Mouse (Mus musculus) adrenal gland, adult (tissue): ENCODE measurements around the gene Shisa9.
A peak's percentile ranks its signal among the peaks of the same experiment; 100 is the strongest.

ENCODE experiments used
- DNase-seq, 2 experiments: peaks; one replicate each; pipeline ENCODE4 v3.0.0; 2022 to 2023; ENCODE audit warnings: low spot score in 1 of 2; ENCODE audit not compliant: inconsistent age in 2 of 2

The Shisa9 gene

DNA sequence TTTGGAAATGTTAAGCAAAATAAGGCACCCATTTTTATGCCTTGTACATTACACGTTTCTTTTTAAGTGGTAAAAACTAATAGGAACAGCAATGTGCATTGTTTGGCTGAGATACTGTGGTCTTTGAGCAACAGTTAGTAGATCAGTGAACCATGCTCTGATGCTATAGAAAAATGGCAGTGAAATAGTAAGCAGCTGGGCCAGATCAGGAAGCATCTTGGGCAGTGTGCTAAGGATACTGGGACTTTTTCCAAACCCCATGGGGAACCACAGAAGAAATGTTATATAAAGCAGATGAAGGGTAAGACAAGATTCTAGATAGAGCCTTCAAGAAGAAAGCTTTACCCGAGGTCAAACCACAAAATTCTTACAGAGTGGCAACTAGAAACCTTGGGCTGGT lies 205.8 kb downstream of the Shisa9 start:
- DNase-seq, result no peak

DNA sequence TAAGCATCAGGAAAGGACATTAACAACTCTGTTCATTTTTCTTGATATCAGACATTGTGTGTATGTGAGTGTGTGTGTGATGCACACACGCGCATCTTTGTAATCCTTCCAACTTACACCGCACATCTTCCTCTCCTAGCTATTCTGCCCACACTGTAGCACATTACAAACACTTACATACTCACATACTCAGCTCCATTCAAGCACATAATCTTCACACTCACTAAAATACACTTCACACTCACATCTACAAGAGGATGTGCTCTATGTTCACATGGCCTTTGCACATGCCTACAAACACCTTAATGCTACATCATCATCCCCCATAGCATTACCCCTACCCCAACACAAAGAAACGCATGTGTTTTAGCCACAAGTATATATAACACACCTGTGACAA lies 212.9 kb downstream of the Shisa9 start:
- no peak for DNase-seq

- peak; percentile 48 to 75 for DNase-seq
These were observed 213.7 kb downstream of the Shisa9 start for GRCm38 (mm10) chr16:12197611-12198010.

GRCm38 (mm10) chr16:12201216-12201615 lies 217.3 kb downstream of the Shisa9 start:
- DNase-seq, result peak; percentile 12 to 80

DNA sequence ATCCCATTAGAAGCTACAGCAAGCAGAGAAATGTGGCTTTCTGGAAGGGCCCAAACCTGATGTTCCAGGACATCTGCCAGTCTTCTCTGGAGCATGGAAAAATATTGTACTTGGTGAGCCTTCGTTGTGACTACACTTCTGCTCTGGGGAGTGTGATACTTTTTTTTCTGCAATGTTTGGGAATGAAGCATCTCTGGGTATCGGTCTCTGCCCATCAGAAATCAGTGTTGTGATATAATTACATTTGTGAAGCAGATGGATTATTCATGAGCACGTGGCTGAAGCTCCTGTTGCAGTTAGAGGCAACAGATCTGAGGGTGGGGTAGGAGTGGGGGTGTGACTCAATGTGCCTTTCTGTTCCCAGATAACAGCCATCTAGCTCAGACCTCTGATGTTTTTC lies 218.2 kb downstream of the Shisa9 start:
- DNase-seq, result no peak

DNA sequence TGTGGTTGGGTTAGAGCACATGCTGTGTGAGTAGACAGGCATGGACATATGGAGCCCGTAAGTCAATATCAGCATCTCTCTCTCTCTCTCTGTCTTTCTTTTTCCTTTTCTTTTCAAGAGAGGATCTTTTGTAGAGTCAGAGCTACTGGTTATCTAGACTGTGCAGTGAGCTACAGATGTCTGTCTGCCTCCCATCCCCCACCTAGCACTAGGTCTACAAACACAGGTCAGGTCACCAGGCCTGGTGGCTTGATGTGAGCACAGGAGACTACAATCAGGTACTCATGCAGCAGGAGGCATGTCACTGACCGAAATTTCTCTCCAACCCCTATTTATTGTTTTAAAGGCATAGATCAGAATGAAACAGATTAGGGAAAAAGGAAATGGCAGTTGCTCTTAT lies 219.1 kb downstream of the Shisa9 start:
- DNase-seq, result no peak

- no peak for DNase-seq
These were observed 220.5 kb downstream of the Shisa9 start for GRCm38 (mm10) chr16:12204423-12204822.

DNA sequence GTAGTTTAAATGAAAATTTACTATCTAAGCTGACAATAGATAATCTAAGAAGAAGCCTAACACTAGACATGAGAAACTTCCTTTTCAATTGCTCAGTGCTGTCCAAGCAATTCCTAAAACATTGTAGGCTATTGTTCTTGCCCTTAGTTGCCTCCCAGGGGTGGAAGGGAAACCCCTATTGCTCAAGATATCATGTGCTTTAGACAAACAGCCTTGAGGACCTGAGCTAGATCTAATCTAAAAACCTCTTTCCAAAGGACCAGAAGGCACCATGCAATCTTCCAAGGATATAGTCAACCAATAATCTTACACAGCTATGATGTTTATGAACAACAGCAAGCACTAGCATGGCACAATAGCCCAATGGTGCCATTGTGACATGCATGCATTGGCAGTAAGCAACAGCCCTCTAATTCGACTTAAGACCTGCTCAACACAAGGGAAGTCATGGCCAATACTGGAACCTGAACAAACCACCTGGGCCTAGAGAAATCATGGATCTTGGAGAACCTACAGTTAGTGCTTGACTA lies 222.6 kb downstream of the Shisa9 start:
- DNase-seq, result no peak

DNA sequence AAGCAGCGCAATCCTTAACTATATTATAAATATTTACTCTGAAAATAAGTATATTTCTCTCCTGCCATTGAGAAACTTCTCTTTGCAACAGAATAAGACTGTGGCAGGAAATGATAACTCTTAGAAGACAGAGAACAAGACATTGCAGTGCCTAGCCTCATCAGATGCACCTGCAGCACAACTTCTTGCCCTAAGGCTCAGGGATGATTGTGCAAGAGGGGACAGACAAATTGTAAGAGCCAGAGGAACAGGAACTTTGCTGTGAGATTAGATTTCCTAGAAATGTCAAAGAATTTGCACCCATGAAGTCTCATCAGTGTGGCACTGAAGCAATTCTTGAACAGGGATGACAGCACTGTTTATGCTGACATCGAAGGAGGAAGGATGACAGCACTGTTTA lies 223.0 kb downstream of the Shisa9 start:
- DNase-seq, result no peak

GRCm38 (mm10) chr16:12209355-12209754 lies 225.4 kb downstream of the Shisa9 start:
- no peak for DNase-seq

- no peak for DNase-seq
These were observed 225.9 kb downstream of the Shisa9 start for GRCm38 (mm10) chr16:12209819-12210218.

DNA sequence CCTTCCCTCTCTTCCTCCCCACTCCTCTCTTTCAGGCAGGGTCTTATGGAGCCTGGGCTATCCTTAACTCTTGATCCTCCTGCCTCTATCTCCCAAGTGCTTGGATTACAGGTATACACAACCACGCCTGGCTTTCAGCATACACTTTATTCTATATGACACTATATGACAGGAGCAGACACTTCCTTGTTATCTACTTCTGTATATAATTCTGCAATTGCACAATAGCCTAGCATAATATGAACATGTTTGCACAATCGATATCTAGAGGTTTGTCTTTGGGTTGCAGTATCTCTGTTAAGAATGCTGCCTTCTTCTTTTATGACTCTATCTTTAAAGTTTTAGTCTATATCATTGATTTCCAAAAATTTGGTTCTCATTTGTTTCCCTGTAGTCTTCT lies 230.1 kb downstream of the Shisa9 start:
- no peak for DNase-seq

GRCm38 (mm10) chr16:12217289-12218150 lies 233.6 kb downstream of the Shisa9 start:
- DNase-seq, result no peak

GRCm38 (mm10) chr16:12218151-12218532 lies 234.2 kb downstream of the Shisa9 start:
- DNase-seq, result no peak

DNA sequence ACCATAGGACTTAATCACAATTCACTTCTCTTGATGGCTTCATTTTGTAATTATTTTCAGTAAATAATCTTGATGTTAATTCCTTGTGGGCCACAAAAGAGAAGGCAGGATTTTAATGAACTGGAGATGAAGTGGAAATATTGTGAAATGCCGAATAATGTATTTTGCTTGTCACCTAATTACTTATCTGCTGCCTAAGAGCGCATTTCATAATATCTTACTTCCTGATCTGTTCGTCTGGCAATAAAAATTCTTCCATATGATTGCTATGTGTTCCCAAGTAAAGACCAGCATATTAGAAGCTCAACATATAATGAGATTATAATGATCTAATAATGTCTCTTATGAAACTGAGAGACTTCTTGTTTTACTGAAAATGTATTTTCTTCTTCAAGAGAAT lies 235.9 kb downstream of the Shisa9 start:
- no peak for DNase-seq

- DNase-seq, result no peak
These were observed 239.6 kb downstream of the Shisa9 start for GRCm38 (mm10) chr16:12223537-12223936.

- no peak for DNase-seq
These were observed 243.0 kb downstream of the Shisa9 start for GRCm38 (mm10) chr16:12226937-12227336.

DNA sequence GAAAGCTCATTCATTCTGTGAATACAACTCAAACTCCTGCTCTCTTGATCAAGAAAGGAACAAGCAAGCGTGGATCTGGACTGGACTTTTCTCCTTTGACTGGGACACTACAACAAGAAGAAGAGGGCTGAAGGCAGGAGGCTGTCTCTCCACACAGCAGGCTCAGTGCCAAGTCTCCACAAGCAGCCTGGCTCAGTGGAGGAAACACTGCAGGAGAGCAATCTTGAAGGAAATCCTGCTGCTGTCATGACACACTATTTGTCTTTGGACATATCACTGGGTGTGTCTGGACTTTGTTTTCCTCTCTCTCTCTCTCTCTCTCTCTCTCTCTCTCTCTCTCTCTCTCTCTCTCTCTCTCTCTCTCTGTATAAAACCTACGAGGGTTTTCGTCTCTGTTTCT lies 249.4 kb downstream of the Shisa9 start:
- DNase-seq, result peak; percentile 19 to 49

DNA sequence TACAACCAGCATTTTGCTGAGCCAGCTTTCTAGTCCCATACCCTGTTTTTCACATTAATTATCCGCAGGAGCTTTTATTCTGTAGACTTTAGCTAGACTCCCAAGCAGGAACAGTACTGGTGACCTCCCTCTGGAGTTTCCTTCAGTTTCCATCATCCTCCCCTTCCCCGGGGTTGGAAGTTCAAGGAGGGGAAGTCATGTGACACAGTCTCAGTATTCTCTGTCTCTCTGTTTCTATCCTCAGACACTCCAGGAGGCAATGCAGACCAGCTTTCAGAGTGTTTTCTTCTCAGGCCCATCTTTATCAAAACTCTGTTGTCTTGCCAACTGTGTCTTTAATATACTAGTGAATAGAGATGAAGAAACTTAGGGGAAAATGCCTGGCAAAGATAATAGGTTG lies 250.4 kb downstream of the Shisa9 start:
- DNase-seq, result peak; percentile 13 to 43

DNA sequence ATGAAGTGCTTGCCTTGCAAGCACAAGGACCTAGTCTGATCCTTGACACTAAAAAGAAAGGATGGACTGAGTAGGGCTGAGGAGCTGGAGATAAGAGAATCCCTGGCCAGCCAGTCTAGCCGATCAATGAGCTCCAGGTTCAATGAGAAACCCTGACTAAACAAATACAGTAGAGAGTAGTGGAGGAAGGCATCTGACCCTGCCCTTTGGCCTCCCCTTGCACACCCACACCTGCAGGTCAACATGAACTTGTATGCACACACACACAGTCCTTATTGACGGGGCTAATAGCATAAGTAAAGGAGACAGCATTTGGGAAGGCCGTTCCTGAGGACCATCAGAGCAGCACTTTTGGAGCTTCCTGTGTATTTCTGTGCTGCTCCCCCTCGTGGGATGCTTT lies 254.7 kb downstream of the Shisa9 start:
- DNase-seq, result no peak

DNA sequence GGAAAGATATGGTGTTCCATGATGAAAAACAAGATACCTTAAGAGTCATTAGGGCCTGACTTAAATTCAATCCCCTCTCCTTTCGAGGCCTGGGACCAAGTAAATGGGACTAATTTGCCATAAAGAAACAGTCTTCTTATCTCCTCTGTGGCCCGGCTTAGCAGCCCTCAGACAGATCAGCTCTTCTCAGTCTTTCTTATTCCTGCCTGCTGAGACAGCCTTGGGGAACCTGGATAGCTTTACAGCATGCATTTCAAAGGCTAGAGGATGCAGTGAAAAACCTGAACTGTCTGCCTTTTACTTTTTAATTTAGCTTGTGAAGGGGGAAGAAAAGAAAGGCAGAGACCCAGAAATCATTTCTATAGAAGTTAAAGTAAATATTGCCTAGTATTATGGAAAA lies 275.4 kb downstream of the Shisa9 start:
- no peak for DNase-seq

- no peak for DNase-seq
These were observed 281.9 kb downstream of the Shisa9 start for GRCm38 (mm10) chr16:12265828-12266227.

- no peak for DNase-seq
These were observed 316.6 kb downstream of the Shisa9 start for GRCm38 (mm10) chr16:12300523-12300922.
